Mouse (Mus musculus): ENCODE results near the gene Ccdc190.

DNA sequence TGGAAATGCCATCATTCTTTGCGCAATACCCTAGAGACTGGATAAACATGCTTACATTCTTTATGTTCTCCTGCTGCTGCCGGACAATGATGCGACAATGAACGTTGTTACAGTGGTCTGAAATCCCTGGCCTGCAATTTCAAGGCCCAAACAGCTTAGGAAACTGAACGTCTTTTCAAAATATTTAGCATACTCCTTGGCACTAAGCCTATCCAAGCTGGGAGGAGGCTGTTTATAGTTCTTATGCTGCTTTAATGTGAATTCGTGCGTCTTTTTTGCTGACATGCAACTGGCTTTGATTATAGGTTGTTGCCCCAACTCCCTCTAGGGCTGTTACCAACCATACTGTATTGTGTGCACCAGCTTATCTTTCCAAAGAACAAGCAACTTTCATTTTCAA is 20.4 kb downstream of the Ccdc190 start:
- TF ChIP-seq POLR2A (IDR thresholded peaks at IDR 0.05; ENCODE audit: control insufficient read depth, low read depth, low read length), result no peak
- TF ChIP-seq CTCF (IDR thresholded peaks at IDR 0.05; ENCODE audit: control insufficient read depth, insufficient read depth, insufficient replicate concordance, low read depth, low read length), result no peak

Data from testis, adult 2 months (tissue).